Mouse (Mus musculus) kidney, postnatal 0 days (tissue): ENCODE measurements at regions not wholly inside any gene's neighbourhood (a gene's known extent, or its start where the extent isn't known, plus 50 kb on each side); places are given as distances from the start of the nearest gene placed in this dataset. TPM values are rescaled to one million over a fixed set of nuclear protein-coding genes. Genes with fewer than 3 reads are reported as not detected.

Experiments used
- ATAC-seq: fragments of 200-750 bp; cut with Nextera tagmentation; replicated peaks from 2 replicates; pipeline ENCODE4 v1.8.0; 2017; ENCODE audit warnings: low read depth, moderate number of reproducible peaks, moderate TSS enrichment, moderate library complexity; ENCODE audit not compliant: low FRiP score
- DNase-seq: peaks from one replicate; pipeline ENCODE4 v3.0.0-alpha.2; 2016; ENCODE audit warnings: low spot score
- H3K27ac ChIP-seq: fragments of 300-500 bp; sonication (generic); 2 replicates; pipeline ENCODE4 v1.5.1; 2014; ENCODE audit warnings: mild to moderate bottlenecking
- H3K27me3 ChIP-seq: fragments of 300-500 bp; sonication (generic); 2 replicates; pipeline ENCODE4 v1.6.1; 2014; ENCODE audit warnings: low read length, mixed read lengths; ENCODE audit not compliant: insufficient read depth
- H3K36me3 ChIP-seq: fragments of 300-500 bp; sonication (generic); 2 replicates; pipeline ENCODE4 v1.6.1; 2014; ENCODE audit warnings: low read length, mixed read lengths; ENCODE audit not compliant: insufficient read depth
- H3K4me1 ChIP-seq: fragments of 300-500 bp; sonication (generic); replicated peaks from 2 replicates; pipeline ENCODE4 v1.6.1; 2014; ENCODE audit warnings: antibody characterized with exemption, low read length, mixed read lengths; ENCODE audit not compliant: insufficient read depth
- H3K4me2 ChIP-seq: fragments of 300-500 bp; sonication (generic); 2 replicates; pipeline ENCODE4 v1.6.1; 2014; ENCODE audit warnings: mild to moderate bottlenecking, low read length, moderate library complexity, mixed read lengths
- H3K4me3 ChIP-seq: fragments of 300-500 bp; sonication (generic); replicated peaks from 2 replicates; pipeline ENCODE4 v1.5.1; 2014; ENCODE audit warnings: low read depth, low read length
- H3K9ac ChIP-seq: fragments of 300-500 bp; sonication (generic); 2 replicates; pipeline ENCODE4 v1.6.1; 2014; ENCODE audit warnings: low read depth, low read length
- H3K9me3 ChIP-seq: fragments of 300-500 bp; sonication (generic); replicated peaks from 2 replicates; pipeline ENCODE4 v1.6.1; 2016; ENCODE audit warnings: low read length, inconsistent platforms, mixed read lengths
- CTCF ChIP-seq: IDR thresholded peaks from 2 replicates; pipeline ENCODE4 v1.5.1; 2016; ENCODE audit warnings: antibody characterized with exemption, low read depth, mild to moderate bottlenecking, moderate library complexity
- WGBS: fragments of 180-500 bp; shearing (Covaris S2); extraction: QIAGEN DNeasy Blood & Tissue Kit; methylation state at CpG from one replicate; pipeline ENCODE4 v1.1.7; 2014; 5-methylcytosine and 5-hydroxymethylcytosine counted together
- microRNA-seq: library from miRNA; unstranded; fragments of <30 nt; microRNA quantifications from one replicate; pipeline ENCODE4, GENCODE M21; 2016

DNA sequence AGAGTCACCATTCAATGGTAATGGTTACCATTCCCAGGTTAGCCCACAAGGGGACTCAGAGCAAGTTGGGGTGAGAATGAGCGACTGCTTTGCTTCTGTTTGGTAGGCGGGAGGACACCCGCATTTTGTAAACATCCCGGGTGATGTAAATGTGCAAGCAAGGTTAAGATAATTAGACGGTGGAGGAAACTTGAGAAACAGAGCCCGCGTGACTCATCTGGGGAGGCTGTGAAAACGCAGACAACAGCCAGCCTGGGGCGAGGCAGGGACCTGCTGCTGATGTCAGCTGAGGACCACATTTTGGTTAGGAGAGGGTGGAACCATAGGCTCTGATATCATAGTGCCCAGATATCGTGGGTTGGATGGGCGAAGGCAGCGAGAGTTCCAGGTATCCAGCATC, 52.6 kb upstream of the Zbtb40 start:
- 74% methylated on average over 12 of the region's 12 CpGs for WGBS
- H3K27me3 ChIP-seq, result no peaks in the 10 kb centered on the region
- H3K4me1 ChIP-seq, result no peaks in the 10 kb centered on the region
- H3K4me2 ChIP-seq, result no peak overlapping the region
- no peaks in the 10 kb centered on the region for H3K36me3 ChIP-seq
- H3K27ac ChIP-seq, result no peak overlapping the region
- H3K9me3 ChIP-seq, result no peaks in the 10 kb centered on the region
- no peak for TF ChIP-seq CTCF
- H3K9ac ChIP-seq, result no peak overlapping the region
- DNase-seq (no peak), ATAC-seq (no peak)
- H3K4me3 ChIP-seq, result no peak overlapping the region

DNA sequence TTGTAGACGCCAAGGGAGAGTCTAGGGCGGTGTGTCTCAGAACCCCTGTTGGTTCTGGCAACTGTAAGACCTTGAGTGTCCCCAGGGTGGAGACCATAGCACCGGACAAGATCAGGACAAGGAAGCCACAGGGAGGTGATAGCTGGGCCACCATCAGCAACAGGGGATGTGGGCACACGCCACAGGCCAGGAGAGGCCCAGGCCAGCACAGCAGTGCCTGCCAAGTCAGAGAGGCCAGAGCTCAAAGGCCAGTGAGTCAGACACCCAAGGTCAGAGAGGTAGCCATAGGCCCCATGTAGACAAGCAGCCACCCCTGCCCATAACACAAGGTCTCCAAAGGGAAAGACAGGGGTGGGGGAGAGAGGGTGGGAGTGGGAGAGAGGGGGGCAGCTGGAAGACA, 52.2 kb upstream of the Zbtb40 start:
- WGBS, result 97% methylated on average over 4 of the region's 4 CpGs
- no peaks in the 10 kb centered on the region for H3K4me1 ChIP-seq
- no peak overlapping the region for H3K4me3 ChIP-seq
- no peak overlapping the region for H3K9ac ChIP-seq
- H3K36me3 ChIP-seq, result no peaks in the 10 kb centered on the region
- TF ChIP-seq CTCF, result no peak
- no peaks in the 10 kb centered on the region for H3K27me3 ChIP-seq
- DNase-seq (no peak), ATAC-seq (no peak)
- H3K27ac ChIP-seq, result no peak overlapping the region
- no peaks in the 10 kb centered on the region for H3K9me3 ChIP-seq
- no peak overlapping the region for H3K4me2 ChIP-seq

Small RNAs in the stretch of these regions (microRNA-seq; reads per million reads assigned to microRNA genes)
- gene Gm23263, result not detected
- not detected for gene Gm25399
